Mouse (Mus musculus) stomach, postnatal 0 days (tissue): ENCODE measurements around the gene Oprm1. TPM values are rescaled to one million over a fixed set of nuclear protein-coding genes. Genes with fewer than 3 reads are reported as not detected.

Experiments
- ATAC-seq: fragments of 200-750 bp; cut with Nextera tagmentation; 2 replicates; pipeline ENCODE4 v1.8.0; 2017; ENCODE audit not compliant: low FRiP score, low TSS enrichment
- DNase-seq: peaks from one replicate; pipeline ENCODE4 v3.0.0-alpha.2; 2016; ENCODE audit warnings: low spot score
- H3K27ac ChIP-seq: fragments of 300-500 bp; sonication (generic); replicated peaks from 2 replicates; pipeline ENCODE4 v1.5.1; 2014; ENCODE audit warnings: mild to moderate bottlenecking, control low read depth
- H3K27me3 ChIP-seq: fragments of 300-500 bp; sonication (generic); 2 replicates; pipeline ENCODE4 v1.6.1; 2014; ENCODE audit warnings: low read length; ENCODE audit not compliant: control insufficient read depth, insufficient read depth
- H3K36me3 ChIP-seq: fragments of 300-500 bp; sonication (generic); 2 replicates; pipeline ENCODE4 v1.6.1; 2014; ENCODE audit warnings: low read length, mixed read lengths; ENCODE audit not compliant: control insufficient read depth, insufficient read depth
- H3K4me1 ChIP-seq: fragments of 300-500 bp; sonication (generic); replicated peaks from 2 replicates; pipeline ENCODE4 v1.6.1; 2014; ENCODE audit warnings: antibody characterized with exemption; ENCODE audit not compliant: control insufficient read depth, insufficient read depth
- H3K4me2 ChIP-seq: fragments of 300-500 bp; sonication (generic); replicated peaks from 2 replicates; pipeline ENCODE4 v1.6.1; 2014; ENCODE audit warnings: low read depth, mild to moderate bottlenecking, control low read depth, moderate library complexity
- H3K4me3 ChIP-seq: fragments of 300-500 bp; sonication (generic); 2 replicates; pipeline ENCODE4 v1.5.1; 2014; ENCODE audit warnings: low read depth, low read length, control low read depth
- H3K9ac ChIP-seq: fragments of 300-500 bp; sonication (generic); 2 replicates; pipeline ENCODE4 v1.6.1; 2014; ENCODE audit warnings: mild to moderate bottlenecking, low read length, control low read depth, mixed read lengths
- H3K9me3 ChIP-seq: fragments of 300-500 bp; sonication (generic); 2 replicates; pipeline ENCODE4 v1.6.1; 2016; ENCODE audit warnings: low read length; ENCODE audit not compliant: control insufficient read depth
- CTCF ChIP-seq: IDR thresholded peaks from 2 replicates; pipeline ENCODE4 v1.5.1; 2016; ENCODE audit warnings: antibody characterized with exemption, low read depth, mild to moderate bottlenecking, moderate library complexity
- EP300 ChIP-seq: optimal IDR thresholded peaks from 2 replicates; pipeline ENCODE3; 2016; ENCODE audit warnings: antibody characterized with exemption
- WGBS: fragments of 180-500 bp; shearing (Covaris S2); extraction: QIAGEN DNeasy Blood & Tissue Kit; methylation state at CpG from one replicate; pipeline ENCODE4 v1.1.7; 2014; 5-methylcytosine and 5-hydroxymethylcytosine counted together
- polyA plus RNA-seq: library from polyadenylated mRNA; unstranded; fragments of >200 nt; fragmentation: Nextera tagmentation; extraction: Ambion mirVana; gene quantifications from 2 replicates; pipeline ENCODE4 v1.2.1, GENCODE M21; 2015

Oprm1 gene
- polyA plus RNA-seq, 1 experiment from 2014 or later, result 0.11 TPM

DNA sequence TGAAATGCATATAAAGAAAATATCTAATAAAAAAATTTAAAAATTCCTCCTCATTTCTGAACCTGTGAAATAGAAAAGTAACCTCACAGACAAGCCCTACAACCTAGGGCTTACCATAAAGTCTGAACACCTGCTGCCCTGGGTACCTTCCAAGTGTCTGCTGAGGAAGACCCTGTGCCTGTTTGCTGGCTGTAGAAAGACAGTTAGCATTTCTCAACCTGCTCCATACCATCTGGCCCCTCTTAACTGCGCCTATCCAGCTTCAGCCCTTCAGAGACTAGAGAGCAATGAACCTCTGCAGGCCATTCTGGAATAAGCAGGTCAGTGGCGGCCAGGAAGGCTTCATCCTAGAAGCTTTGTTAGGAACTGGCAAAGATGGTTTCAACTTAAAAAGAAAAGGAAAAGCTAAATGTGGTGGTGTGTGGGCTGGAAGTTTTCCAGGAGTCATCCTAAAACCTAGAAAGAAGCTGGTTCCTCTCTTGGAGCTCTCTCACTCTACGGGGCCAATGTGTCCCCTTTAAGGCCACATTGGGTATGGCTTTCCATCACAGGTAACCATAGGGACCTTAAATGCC, 143.6 kb downstream of the Oprm1 start:
- WGBS, result 86% methylated on average over 3 of the region's 3 CpGs
- Histone ChIP-seq H3K27ac (no peak overlapping the region), H3K9me3 (no peaks in the 10 kb centered on the region), H3K4me3 (no peak overlapping the region), H3K36me3 (no peaks in the 10 kb centered on the region), H3K4me1 (no peaks in the 10 kb centered on the region), H3K4me2 (no peak overlapping the region), H3K27me3 (no peaks in the 10 kb centered on the region), H3K9ac (no peak overlapping the region)
- DNase-seq, result no peak
- ATAC-seq, result no peak
- TF ChIP-seq CTCF (no peak), EP300 (no peak)

DNA sequence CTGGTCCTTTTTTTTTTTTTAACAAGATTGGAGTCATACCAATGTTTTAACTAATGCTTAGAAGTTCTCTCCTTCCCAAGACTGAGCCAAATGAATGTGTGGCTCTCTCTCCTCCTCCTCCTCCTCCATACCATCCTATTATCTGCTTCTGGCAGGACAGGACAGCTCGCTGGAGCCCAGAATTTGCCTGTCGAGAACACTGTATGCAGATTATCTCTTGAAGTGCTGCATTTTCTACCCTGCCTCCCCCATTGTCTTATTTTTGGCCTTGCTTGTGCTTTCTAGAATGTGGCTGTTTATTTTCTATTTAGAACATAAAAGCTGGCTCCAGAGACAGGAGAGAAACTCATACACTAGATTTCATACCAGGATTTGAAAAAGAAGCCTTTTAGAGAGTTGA, 151.5 kb downstream of the Oprm1 start:
- no peak for ATAC-seq
- no peak overlapping the region for H3K27ac ChIP-seq
- WGBS, result 60% methylated on average over 2 of the region's 2 CpGs

DNA sequence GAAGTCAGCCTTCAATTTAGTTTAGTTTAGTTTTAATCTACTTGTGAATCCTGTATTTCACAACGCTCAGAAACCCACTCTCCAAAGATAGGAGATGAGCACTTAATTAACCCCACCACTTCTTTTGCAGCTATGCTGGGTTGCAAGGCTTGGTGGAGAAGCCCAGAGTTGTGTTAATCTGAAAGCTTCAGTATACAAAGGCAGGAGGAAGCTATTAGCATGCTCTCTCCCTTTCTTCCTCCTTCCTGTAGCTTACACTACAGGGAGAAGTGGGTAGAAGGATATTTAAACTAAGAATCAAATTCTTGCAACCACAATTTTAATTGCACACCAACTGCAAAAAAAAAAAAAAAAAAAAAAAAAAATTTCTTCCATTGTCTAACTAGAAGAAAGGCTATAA, 157.7 kb downstream of the Oprm1 start:
- H3K4me1 ChIP-seq, result no peaks in the 10 kb centered on the region
- no peak for TF ChIP-seq CTCF
- no peak overlapping the region for H3K27ac ChIP-seq
- WGBS, result 50% methylated on average over 1 of the region's 1 CpGs
- no peaks in the 10 kb centered on the region for H3K9me3 ChIP-seq
- no peaks in the 10 kb centered on the region for H3K36me3 ChIP-seq
- no peak for ATAC-seq
- H3K27me3 ChIP-seq, result no peaks in the 10 kb centered on the region
- H3K4me2 ChIP-seq, result no peak overlapping the region
- no peak overlapping the region for H3K4me3 ChIP-seq
- no peak overlapping the region for H3K9ac ChIP-seq
- no peak for DNase-seq

More for the DNA sequence above, 151.5 kb downstream of the Oprm1 start:
- Histone ChIP-seq H3K4me3 (no peak overlapping the region), H3K9me3 (no peaks in the 10 kb centered on the region), H3K4me2 (no peak overlapping the region), H3K9ac (no peak overlapping the region), H3K27me3 (no peaks in the 10 kb centered on the region), H3K4me1 (no peaks in the 10 kb centered on the region), H3K36me3 (no peaks in the 10 kb centered on the region)
- DNase-seq, result no peak
- no peak for TF ChIP-seq CTCF
- no peak for TF ChIP-seq EP300

DNA sequence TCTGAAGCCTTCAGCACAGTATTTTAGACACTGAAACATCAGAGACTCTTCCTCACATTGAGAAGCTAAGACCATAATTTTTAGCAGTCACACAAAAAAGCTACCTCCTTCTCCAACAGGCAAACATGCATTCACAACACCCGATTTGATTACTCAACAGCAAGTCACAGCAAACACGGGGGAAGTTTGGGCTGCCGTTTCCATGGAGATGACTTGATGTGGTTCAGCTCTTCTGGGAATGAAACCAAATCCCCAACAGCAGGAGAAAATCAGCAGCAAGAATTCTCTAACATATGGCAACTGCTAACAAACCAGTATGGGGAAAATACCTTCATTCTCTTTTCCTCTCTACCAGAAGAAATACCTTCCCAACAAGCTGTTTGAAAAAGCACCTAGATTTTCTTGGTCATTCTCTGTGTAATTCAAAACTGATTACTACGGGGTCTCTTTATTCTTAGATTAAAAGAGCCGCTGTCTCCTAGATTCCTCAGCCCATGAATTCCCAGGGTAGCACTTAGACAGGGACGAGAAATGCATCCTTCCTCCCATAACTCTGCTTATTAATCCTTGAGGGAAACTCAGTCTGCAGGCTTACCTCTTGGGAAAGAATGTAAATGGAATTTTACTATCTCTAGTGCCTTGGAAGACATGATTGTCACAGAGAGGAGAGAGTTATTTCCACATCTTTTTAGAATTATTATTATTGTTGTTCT, 158.4 kb downstream of the Oprm1 start:
- TF ChIP-seq CTCF, result no peak
- TF ChIP-seq EP300, result no peak
- DNase-seq (no peak), ATAC-seq (no peak)
- no peaks in the 10 kb centered on the region for H3K27me3 ChIP-seq
- no peaks in the 10 kb centered on the region for H3K9me3 ChIP-seq
- no peak overlapping the region for H3K9ac ChIP-seq
- H3K4me3 ChIP-seq, result no peak overlapping the region
- no peaks in the 10 kb centered on the region for H3K4me1 ChIP-seq
- no peaks in the 10 kb centered on the region for H3K36me3 ChIP-seq
- no peak overlapping the region for H3K27ac ChIP-seq
- no peak overlapping the region for H3K4me2 ChIP-seq
- 24% methylated on average over 6 of the region's 6 CpGs for WGBS

DNA sequence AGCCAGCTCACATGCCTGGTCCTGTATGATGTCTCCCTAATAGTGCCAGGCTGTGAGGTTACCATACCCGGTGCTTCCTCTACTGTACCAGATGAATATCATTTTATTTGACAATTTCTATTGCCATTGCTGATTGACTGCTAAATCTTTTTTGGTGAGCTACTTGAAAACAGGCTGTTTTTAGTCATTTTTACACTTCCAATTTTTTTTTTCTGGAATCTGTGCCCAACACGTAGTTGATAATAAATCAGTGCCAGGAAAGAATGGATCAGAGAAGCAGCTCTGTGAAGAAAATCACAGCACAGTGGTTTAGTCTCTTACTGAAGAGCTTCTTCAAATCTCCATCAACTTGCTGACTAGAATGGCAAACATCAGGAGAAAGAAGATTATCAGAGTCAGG, 168.4 kb downstream of the Oprm1 start:
- Histone ChIP-seq H3K27ac (no peak overlapping the region), H3K36me3 (no peaks in the 10 kb centered on the region), H3K4me2 (no peak overlapping the region), H3K27me3 (no peaks in the 10 kb centered on the region), H3K4me3 (no peak overlapping the region), H3K9ac (no peak overlapping the region), H3K9me3 (no peaks in the 10 kb centered on the region), H3K4me1 (no peaks in the 10 kb centered on the region)
- 72% methylated on average over 2 of the region's 2 CpGs for WGBS
- TF ChIP-seq EP300 (no peak), CTCF (no peak)
- no peak for ATAC-seq
- DNase-seq, result no peak

DNA sequence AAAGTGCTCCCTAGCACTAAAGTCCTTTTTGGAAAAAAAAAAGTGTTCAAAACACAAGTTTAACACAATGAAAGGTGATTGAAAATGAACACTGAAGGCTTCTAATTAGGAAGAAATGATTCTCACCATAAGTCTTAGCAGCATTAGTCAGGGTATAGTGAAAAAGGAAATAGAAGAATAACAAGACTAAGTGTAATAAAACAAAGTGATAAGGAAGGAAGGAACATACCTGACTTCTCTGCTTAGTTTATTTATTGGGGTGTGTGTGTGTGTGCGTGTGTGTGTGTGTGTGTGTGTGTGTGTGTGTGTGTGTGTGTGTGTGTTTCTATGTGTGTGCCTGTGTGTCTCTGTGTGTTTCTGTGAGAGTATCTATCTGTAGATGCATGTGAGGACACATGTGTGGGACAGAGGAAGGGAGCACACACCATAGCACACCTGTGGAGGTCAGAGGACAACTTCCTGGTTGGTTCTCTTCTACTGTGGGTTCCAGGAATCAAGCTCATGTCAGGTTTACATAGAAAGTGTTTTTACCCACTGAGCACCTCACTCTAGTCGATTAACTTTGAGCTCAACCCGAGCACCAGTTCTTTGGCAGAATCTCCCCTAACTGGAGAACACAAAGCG, 169.4 kb downstream of the Oprm1 start:
- ATAC-seq (peak; percentile 71; the same call in 1 of the 2 replicates), DNase-seq (no peak)
- Histone ChIP-seq H3K4me3 (no peak overlapping the region), H3K27ac (no peak overlapping the region), H3K4me2 (no peak overlapping the region), H3K27me3 (no peaks in the 10 kb centered on the region), H3K9ac (no peak overlapping the region), H3K36me3 (no peaks in the 10 kb centered on the region), H3K4me1 (no peaks in the 10 kb centered on the region), H3K9me3 (no peaks in the 10 kb centered on the region)
- TF ChIP-seq CTCF (no peak), EP300 (no peak)
- WGBS, result 69% methylated on average over 4 of the region's 4 CpGs
